Mouse (Mus musculus) adrenal gland, adult 8-10 months (tissue): ENCODE data around the gene Cracr2b. TPM values are rescaled to one million over a fixed set of nuclear protein-coding genes. Genes with fewer than 3 reads are reported as not detected.
A peak's percentile ranks its signal among the peaks of the same experiment; 100 is the strongest.

ENCODE experiments used
- DNase-seq: peaks from one replicate; pipeline ENCODE4 v3.0.0; 2022
- total RNA-seq, 4 experiments: library from RNA; stranded (reverse); gene quantifications; 2 replicates each; pipeline ENCODE4 v1.2.4; 2022

The Cracr2b gene
- total RNA-seq, 4 experiments from 2014 or later: 11.7 to 21.1 (median 18.7) TPM

- DNase-seq: no peak
These were observed 25.3 kb downstream of the Cracr2b start for GRCm38 (mm10) chr7:141486239-141486638.

- DNase-seq: no peak
These were observed 26.2 kb downstream of the Cracr2b start for GRCm38 (mm10) chr7:141487141-141487540.

GRCm38 (mm10) chr7:141491151-141491550 is 30.3 kb downstream of the Cracr2b start:
- DNase-seq: no peak

GRCm38 (mm10) chr7:141492738-141493137 is 31.8 kb downstream of the Cracr2b start:
- DNase-seq: no peak

- no peak for DNase-seq
These were observed 32.8 kb downstream of the Cracr2b start for GRCm38 (mm10) chr7:141493729-141494128.

GRCm38 (mm10) chr7:141495379-141495778 is 34.5 kb downstream of the Cracr2b start:
- no peak for DNase-seq

GRCm38 (mm10) chr7:141495940-141496339 is 35.0 kb downstream of the Cracr2b start:
- no peak for DNase-seq

- DNase-seq: no peak
These were observed 36.7 kb downstream of the Cracr2b start for GRCm38 (mm10) chr7:141497600-141497999.

- peak; percentile 64 for DNase-seq
These were observed 41.1 kb downstream of the Cracr2b start for GRCm38 (mm10) chr7:141501820-141502555.

- no peak for DNase-seq
These were observed 41.6 kb downstream of the Cracr2b start for GRCm38 (mm10) chr7:141502556-141502905.

GRCm38 (mm10) chr7:141506278-141506677 is 45.4 kb downstream of the Cracr2b start:
- no peak for DNase-seq

GRCm38 (mm10) chr7:141508160-141508559 is 47.3 kb downstream of the Cracr2b start:
- no peak for DNase-seq

GRCm38 (mm10) chr7:141510196-141510595 is 49.3 kb downstream of the Cracr2b start:
- no peak for DNase-seq

GRCm38 (mm10) chr7:141510681-141511191 is 49.8 kb downstream of the Cracr2b start:
- no peak for DNase-seq

Other genes starting within 250 kb of the Cracr2b start
- gene Lmntd2, start 247.0 kb upstream of the Cracr2b start, total RNA-seq: under 1 TPM; 0.12 to 0.94 (median 0.66) TPM
- 1 to 10 TPM; 5.6 to 7.7 (median 6.3) TPM for gene Rassf7, start 245.2 kb upstream of the Cracr2b start, total RNA-seq
- 10 to 100 TPM; 79.8 to 92.9 (median 84.3) TPM for gene Phrf1, start 232.3 kb upstream of the Cracr2b start, total RNA-seq
- 10 to 100 TPM in 2 of 4 experiments, 1 to 10 TPM in 2; 7.0 to 10.7 (median 9.4) TPM for gene Irf7, start 194.6 kb upstream of the Cracr2b start, total RNA-seq
- 1 to 10 TPM; 2.3 to 5.5 (median 3.2) TPM for gene Cdhr5, start 184.3 kb upstream of the Cracr2b start, total RNA-seq
- gene Sct, start 182.0 kb upstream of the Cracr2b start, total RNA-seq: under 1 TPM in 1 of 4 experiments, not detected in 3; 0.67 TPM
- 1 to 10 TPM in 1 of 4 experiments, under 1 TPM in 1, not detected in 2; 0.40 to 1.3 TPM for gene Drd4, start 169.1 kb upstream of the Cracr2b start, total RNA-seq
- 10 to 100 TPM; 27.1 to 47.4 (median 36.7) TPM for gene Deaf1, start 133.4 kb upstream of the Cracr2b start, total RNA-seq
- 10 to 100 TPM; 31.4 to 46.6 (median 34.8) TPM for gene Tmem80, start 133.4 kb upstream of the Cracr2b start, total RNA-seq
- gene Eps8l2, start 122.2 kb upstream of the Cracr2b start, total RNA-seq: 1 to 10 TPM; 2.0 to 2.9 (median 2.3) TPM
- 100 to 1,000 TPM; 429 to 671 (median 576) TPM for gene Taldo1, start 68.9 kb upstream of the Cracr2b start, total RNA-seq
- 10 to 100 TPM; 38.9 to 52.2 (median 47.6) TPM for gene Gatd1, start 47.0 kb upstream of the Cracr2b start, total RNA-seq
- 1 to 10 TPM; 1.5 to 2.6 (median 2.1) TPM for gene Cend1, start 31.6 kb upstream of the Cracr2b start, total RNA-seq
- gene Slc25a22, start 23.2 kb upstream of the Cracr2b start, total RNA-seq: 100 to 1,000 TPM in 3 of 4 experiments, 10 to 100 TPM in 1; 86.7 to 109 (median 104) TPM
- 1 to 10 TPM; 1.0 to 2.3 (median 1.4) TPM for gene Pidd1, start 17.1 kb upstream of the Cracr2b start, total RNA-seq
- 1,000 to 10,000 TPM in 3 of 4 experiments, 100 to 1,000 TPM in 1; 998 to 1,129 (median 1,024) TPM for gene Rplp2, start 13.7 kb upstream of the Cracr2b start, total RNA-seq
- 100 to 1,000 TPM; 256 to 532 (median 452) TPM for gene Pnpla2, start 5.9 kb upstream of the Cracr2b start, total RNA-seq
- gene Cd151, start 6.3 kb downstream of the Cracr2b start, total RNA-seq: 100 to 1,000 TPM; 323 to 455 (median 409) TPM
- gene Polr2l, start 14.0 kb downstream of the Cracr2b start, total RNA-seq: 100 to 1,000 TPM in 3 of 4 experiments, 10 to 100 TPM in 1; 99.4 to 147 (median 129) TPM
- 100 to 1,000 TPM in 2 of 4 experiments, 10 to 100 TPM in 2; 89.1 to 191 (median 124) TPM for gene Tspan4, start 14.1 kb downstream of the Cracr2b start, total RNA-seq
- gene Chid1, start 78.8 kb downstream of the Cracr2b start, total RNA-seq: 10 to 100 TPM; 57.5 to 69.9 (median 62.5) TPM
- 10 to 100 TPM; 54.9 to 79.7 (median 66.5) TPM for gene Ap2a2, start 101.1 kb downstream of the Cracr2b start, total RNA-seq
- gene Muc6, start 194.2 kb downstream of the Cracr2b start, total RNA-seq: not detected
- 1 to 10 TPM in 2 of 4 experiments, under 1 TPM in 2; 0.24 to 2.2 (median 0.81) TPM for gene Muc2, start 229.2 kb downstream of the Cracr2b start, total RNA-seq